Mouse (Mus musculus) thymus, postnatal 4 days (tissue): ENCODE measurements at regions not wholly inside any gene's neighbourhood (a gene's known extent, or its start where the extent isn't known, plus 50 kb on each side); places are given as distances from the start of the nearest gene placed in this dataset.

Experiments used
- DNase-seq: peaks from one replicate; pipeline ENCODE4 v3.0.0; 2021

GRCm38 (mm10) chr1:34642304-34642893 is 62.9 kb downstream of the Amer3 start:
- DNase-seq = peak; percentile 79

GRCm38 (mm10) chr1:34653963-34654644 is 74.6 kb downstream of the Amer3 start:
- DNase-seq = no peak

- no peak for DNase-seq
These were observed 78.0 kb downstream of the Amer3 start for GRCm38 (mm10) chr1:34657481-34657880.

- DNase-seq = no peak
These were observed 84.6 kb downstream of the Amer3 start for GRCm38 (mm10) chr1:34663875-34664547.

- DNase-seq = no peak
These were observed 85.5 kb downstream of the Amer3 start for GRCm38 (mm10) chr1:34664816-34665511.

- DNase-seq = no peak
These were observed 86.0 kb downstream of the Amer3 start for GRCm38 (mm10) chr1:34665512-34665854.

GRCm38 (mm10) chr1:34666226-34666662 is 86.8 kb downstream of the Amer3 start:
- no peak for DNase-seq

- no peak for DNase-seq
These were observed 97.8 kb downstream of the Amer3 start for GRCm38 (mm10) chr1:34677105-34677741.

GRCm38 (mm10) chr1:34677832-34678733 is 98.6 kb downstream of the Amer3 start:
- peak; percentile 12 for DNase-seq

GRCm38 (mm10) chr1:34678734-34679068 is 99.2 kb downstream of the Amer3 start:
- no peak for DNase-seq

GRCm38 (mm10) chr1:34686539-34686938 is 107.1 kb downstream of the Amer3 start:
- DNase-seq = no peak

- DNase-seq = no peak
These were observed 117.1 kb downstream of the Amer3 start for GRCm38 (mm10) chr1:34696533-34696932.

GRCm38 (mm10) chr1:34700237-34701030 is 121.0 kb downstream of the Amer3 start:
- DNase-seq = peak; percentile 75

GRCm38 (mm10) chr1:34701436-34701835 is 122.0 kb downstream of the Amer3 start:
- DNase-seq = no peak

GRCm38 (mm10) chr1:34709089-34709488 is 129.6 kb downstream of the Amer3 start:
- DNase-seq = no peak

- no peak for DNase-seq
These were observed 120.2 kb downstream of the Fam168b start for GRCm38 (mm10) chr1:34722674-34723073.

- DNase-seq = no peak
These were observed 110.7 kb downstream of the Fam168b start for GRCm38 (mm10) chr1:34732156-34732555.

GRCm38 (mm10) chr1:34733026-34733913 is 109.6 kb downstream of the Fam168b start:
- DNase-seq = no peak

GRCm38 (mm10) chr1:34738386-34739067 is 104.3 kb downstream of the Fam168b start:
- peak; percentile 81 for DNase-seq

- no peak for DNase-seq
These were observed 103.2 kb downstream of the Fam168b start for GRCm38 (mm10) chr1:34739621-34740020.
